Mouse (Mus musculus) central nervous system, embryonic 14 days (tissue): ENCODE data around the gene Matn1. TPM values are rescaled to one million over a fixed set of nuclear protein-coding genes. Genes with fewer than 3 reads are reported as not detected.

Source experiments
- polyA plus RNA-seq: library from polyadenylated mRNA; depleted of rRNA; stranded (reverse); fragments of >200 nt; gene quantifications from 2 replicates; pipeline ENCODE4 v1.2.3, GENCODE M21; 2012; rRNA removed

Gene Matn1
- 8.6 and 212 TPM in 2 replicates for polyA plus RNA-seq

DNA sequence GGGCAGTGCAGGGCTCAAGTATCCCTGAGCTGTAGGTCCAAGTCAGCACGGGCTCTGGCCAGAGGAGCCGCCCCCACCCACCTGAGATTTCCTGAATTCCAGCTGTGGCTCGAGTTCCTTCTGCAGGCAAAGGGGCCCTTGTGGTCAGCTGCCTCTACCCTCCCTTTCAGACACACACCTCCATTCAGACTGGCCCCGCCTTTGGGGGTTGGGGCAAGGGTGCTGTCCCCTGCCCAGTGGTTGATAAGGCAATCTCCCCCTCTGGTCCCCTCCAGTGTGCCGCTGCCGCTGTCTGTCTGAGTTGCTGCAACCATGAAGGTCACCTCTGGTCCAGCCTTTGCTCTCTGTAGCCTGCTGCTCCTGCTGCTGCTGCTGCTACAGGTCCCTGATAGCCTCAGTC, at the start of gene Matn1:
Matn1 (plus strand) TSS at position 274 of the 400 bp plus-strand sequence.

DNA sequence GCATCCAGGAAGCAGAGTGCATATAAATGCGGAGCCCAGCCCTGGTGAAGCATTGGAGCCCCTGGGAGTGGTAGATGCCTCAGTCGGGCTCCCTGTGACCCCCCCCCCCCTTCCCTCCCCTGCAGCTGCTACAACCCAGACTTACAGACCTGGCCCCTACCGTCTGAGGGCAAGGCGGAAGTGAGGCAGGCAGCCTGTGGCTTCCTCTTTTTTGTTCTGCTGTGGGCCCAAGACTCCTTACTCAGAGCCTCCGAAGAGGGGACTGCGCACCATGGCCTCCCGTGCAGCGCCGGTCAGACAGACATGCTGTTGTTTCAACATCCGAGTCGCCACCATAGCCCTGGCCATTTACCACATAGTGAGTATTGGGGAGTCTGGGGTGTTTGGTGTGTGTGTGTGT, 31.1 kb upstream of the Matn1 start, which contains the start of gene Laptm5:
Laptm5 (plus strand) TSS at position 49 of the 400 bp plus-strand sequence.

Other genes with a start within 250 kb of the Matn1 start
- 122 and 144 TPM in 2 replicates for gene Sdc3, start 151.8 kb upstream of the Matn1 start, polyA plus RNA-seq
- gene Laptm5, start 31.3 kb upstream of the Matn1 start, polyA plus RNA-seq, result 24.6 and 26.3 TPM in 2 replicates